Mouse (Mus musculus) neural tube, embryonic 15.5 days (tissue): ENCODE results near the gene Atg4d. TPM values are rescaled to one million over a fixed set of nuclear protein-coding genes. Genes with fewer than 3 reads are reported as not detected.

Experiments
- ATAC-seq: fragments of 200-750 bp; cut with Nextera tagmentation; 2 replicates; pipeline ENCODE4 v1.8.0; 2017; ENCODE audit warnings: mild to moderate bottlenecking, moderate TSS enrichment, moderate library complexity; ENCODE audit not compliant: low FRiP score
- H3K27ac ChIP-seq: fragments of 300-500 bp; sonication (generic); replicated peaks from 2 replicates; pipeline ENCODE4 v1.5.1; 2015; ENCODE audit warnings: mild to moderate bottlenecking, inconsistent platforms
- H3K27me3 ChIP-seq: fragments of 300-500 bp; sonication (generic); replicated peaks from 2 replicates; pipeline ENCODE4 v1.6.1; 2015; ENCODE audit warnings: inconsistent platforms
- H3K36me3 ChIP-seq: fragments of 300-500 bp; sonication (generic); 2 replicates; pipeline ENCODE4 v1.6.1; 2015; ENCODE audit warnings: inconsistent platforms
- H3K4me1 ChIP-seq: fragments of 300-500 bp; sonication (generic); 2 replicates; pipeline ENCODE4 v1.6.1; 2015; ENCODE audit warnings: inconsistent platforms
- H3K4me2 ChIP-seq: fragments of 300-500 bp; sonication (generic); 2 replicates; pipeline ENCODE4 v1.6.1; 2015; ENCODE audit warnings: inconsistent platforms, mild to moderate bottlenecking, moderate library complexity
- H3K4me3 ChIP-seq: fragments of 300-500 bp; sonication (generic); replicated peaks from 2 replicates; pipeline ENCODE4 v1.5.1; 2015; ENCODE audit warnings: mild to moderate bottlenecking, inconsistent platforms
- H3K9ac ChIP-seq: fragments of 300-500 bp; sonication (generic); replicated peaks from 2 replicates; pipeline ENCODE4 v1.6.1; 2015; ENCODE audit warnings: mild to moderate bottlenecking, inconsistent platforms
- H3K9me3 ChIP-seq: fragments of 300-500 bp; sonication (generic); replicated peaks from 2 replicates; pipeline ENCODE4 v1.6.1; 2016; ENCODE audit warnings: inconsistent platforms
- WGBS: fragments of 180-500 bp; shearing (Covaris S2); methylation state at CpG from one replicate; pipeline ENCODE4 v1.1.7; 2015; ENCODE audit warnings: mixed read lengths; 5-methylcytosine and 5-hydroxymethylcytosine counted together
- polyA plus RNA-seq: library from polyadenylated mRNA; unstranded; fragments of >200 nt; fragmentation: Nextera tagmentation; extraction: Ambion mirVana; gene quantifications from 2 replicates; pipeline ENCODE4 v1.2.1, GENCODE M21; 2015

Gene Atg4d
- polyA plus RNA-seq, 1 experiment from 2014 or later: 52.4 TPM

GRCm38 (mm10) chr9:21292271-21292670, 27.2 kb downstream of the Atg4d start:
- 97% methylated on average over 3 of the region's 3 CpGs for WGBS
- H3K27me3 ChIP-seq: no peaks in the 10 kb centered on the region
- no peak overlapping the region for H3K4me3 ChIP-seq
- H3K9me3 ChIP-seq: no peaks in the 10 kb centered on the region
- H3K36me3 ChIP-seq: no peaks in the 10 kb centered on the region
- H3K9ac ChIP-seq: no peak overlapping the region
- no peak overlapping the region for H3K4me2 ChIP-seq
- no peak for ATAC-seq
- H3K4me1 ChIP-seq: peaks cover 26% of the 10 kb centered on the region
- no peak overlapping the region for H3K27ac ChIP-seq

DNA sequence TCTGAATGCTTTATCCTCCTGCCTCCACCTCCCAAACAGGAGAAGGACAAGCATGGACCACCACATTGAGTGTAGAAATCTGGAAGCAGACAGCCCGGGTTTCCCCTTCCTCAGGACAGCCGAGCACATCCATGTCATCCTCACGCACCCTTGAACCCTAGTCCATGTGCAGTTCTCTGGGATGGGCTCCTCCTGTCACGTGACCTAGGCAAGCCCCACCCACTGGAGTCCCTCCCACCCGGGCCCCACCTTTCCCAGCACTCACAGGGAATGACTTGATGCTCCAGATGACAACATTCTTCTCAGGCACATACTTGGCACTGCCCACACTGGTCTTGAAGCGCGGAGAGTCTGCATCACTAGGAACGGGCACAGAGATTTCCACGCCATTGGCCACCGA, 33.9 kb downstream of the Atg4d start:
- Histone ChIP-seq H3K27me3 (no peaks in the 10 kb centered on the region), H3K4me1 (no peaks in the 10 kb centered on the region), H3K4me3 (no peak overlapping the region), H3K27ac (no peak overlapping the region), H3K36me3 (no peaks in the 10 kb centered on the region), H3K9ac (no peak overlapping the region), H3K4me2 (no peak overlapping the region), H3K9me3 (no peaks in the 10 kb centered on the region)
- no peak for ATAC-seq
- 94% methylated on average over 10 of the region's 10 CpGs for WGBS

DNA sequence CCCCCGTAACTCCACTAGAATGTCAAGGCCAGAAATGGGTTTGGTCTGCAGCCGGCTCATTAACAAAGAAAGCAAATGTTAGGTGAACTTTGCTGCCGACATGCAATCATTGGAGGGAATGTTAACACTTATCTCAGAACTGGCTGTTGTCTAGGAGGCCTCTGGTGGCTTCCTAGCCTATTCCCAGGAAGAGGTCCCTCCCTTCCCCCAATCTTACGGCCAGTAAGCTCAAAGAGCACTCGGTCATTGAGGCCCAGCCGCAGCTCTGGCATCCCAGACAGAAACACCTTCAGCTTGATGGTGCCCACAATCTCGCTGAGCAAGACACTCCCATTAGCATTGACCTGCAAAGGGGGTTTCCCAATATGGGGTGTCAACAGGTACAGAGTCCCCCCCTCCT, 40.0 kb downstream of the Atg4d start:
- H3K9ac ChIP-seq: no peak overlapping the region
- ATAC-seq: no peak
- no peak overlapping the region for H3K27ac ChIP-seq
- H3K27me3 ChIP-seq: no peaks in the 10 kb centered on the region
- H3K4me3 ChIP-seq: no peak overlapping the region
- no peaks in the 10 kb centered on the region for H3K4me1 ChIP-seq
- 85% methylated on average over 7 of the region's 7 CpGs for WGBS
- no peaks in the 10 kb centered on the region for H3K36me3 ChIP-seq
- no peaks in the 10 kb centered on the region for H3K9me3 ChIP-seq
- no peak overlapping the region for H3K4me2 ChIP-seq

DNA sequence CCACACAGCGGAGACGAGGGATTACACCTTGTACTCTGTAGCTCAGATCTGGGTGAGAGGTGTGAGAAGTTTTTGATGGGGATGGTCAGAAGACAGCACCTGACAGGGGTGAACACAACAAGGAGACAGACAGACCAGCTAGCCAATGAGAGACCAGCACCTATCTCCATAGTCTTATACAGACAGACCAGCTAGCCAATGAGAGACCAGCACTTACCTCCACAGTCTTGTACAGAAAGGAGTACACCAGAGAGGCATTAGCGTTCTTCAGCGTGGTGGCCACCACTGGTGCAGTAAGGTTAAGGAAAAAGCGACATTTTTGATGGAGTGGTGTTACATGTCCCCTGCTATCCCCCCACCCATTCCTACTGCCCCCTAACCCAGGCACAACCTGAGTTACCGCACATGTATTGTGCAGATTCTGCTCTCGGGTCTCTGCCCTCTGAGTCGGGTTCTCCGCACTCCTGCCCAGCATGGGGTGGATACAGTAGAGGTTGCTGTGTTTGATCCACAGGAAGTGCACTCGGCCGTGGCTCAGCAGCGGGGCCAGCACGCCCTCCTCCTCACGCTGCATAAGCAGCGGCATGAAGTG, 44.2 kb downstream of the Atg4d start:
- Histone ChIP-seq H3K9ac (no peak overlapping the region), H3K4me1 (peaks cover 6% of the 10 kb centered on the region; the same call in 1 of the 2 replicates), H3K27ac (no peak overlapping the region), H3K27me3 (peaks cover 15% of the 10 kb centered on the region), H3K4me3 (no peak overlapping the region), H3K4me2 (no peak overlapping the region), H3K9me3 (no peaks in the 10 kb centered on the region), H3K36me3 (no peaks in the 10 kb centered on the region)
- ATAC-seq: no peak
- 70% methylated on average over 15 of the region's 15 CpGs for WGBS

DNA sequence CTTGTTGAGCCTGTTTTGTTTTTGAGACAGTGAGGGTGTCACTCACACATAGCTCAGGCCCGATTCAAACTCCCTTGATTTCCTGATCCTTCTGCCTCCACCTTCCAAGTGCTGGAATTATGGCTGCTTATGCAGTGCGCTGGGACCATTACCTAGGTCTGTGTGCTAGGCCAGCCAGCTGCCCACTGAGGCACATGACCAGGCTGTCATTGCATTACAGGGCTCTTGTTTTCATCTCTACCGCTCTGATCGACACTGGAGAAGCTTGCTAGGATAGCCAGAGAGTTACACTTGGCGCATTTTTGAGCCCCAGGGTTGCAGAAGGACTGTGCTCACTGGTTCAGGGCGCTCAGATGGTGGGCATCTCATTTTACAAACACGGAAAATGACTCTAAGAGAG, 46.6 kb downstream of the Atg4d start:
- ATAC-seq: no peak
- Histone ChIP-seq H3K4me3 (peak overlapping the region; percentile 35), H3K27ac (no peak overlapping the region), H3K27me3 (peaks cover 15% of the 10 kb centered on the region), H3K4me2 (peak overlapping the region; percentile 50), H3K36me3 (no peaks in the 10 kb centered on the region), H3K9ac (no peak overlapping the region), H3K9me3 (no peaks in the 10 kb centered on the region), H3K4me1 (peaks cover 6% of the 10 kb centered on the region; the same call in 1 of the 2 replicates)
- WGBS: 25% methylated on average over 7 of the region's 7 CpGs

DNA sequence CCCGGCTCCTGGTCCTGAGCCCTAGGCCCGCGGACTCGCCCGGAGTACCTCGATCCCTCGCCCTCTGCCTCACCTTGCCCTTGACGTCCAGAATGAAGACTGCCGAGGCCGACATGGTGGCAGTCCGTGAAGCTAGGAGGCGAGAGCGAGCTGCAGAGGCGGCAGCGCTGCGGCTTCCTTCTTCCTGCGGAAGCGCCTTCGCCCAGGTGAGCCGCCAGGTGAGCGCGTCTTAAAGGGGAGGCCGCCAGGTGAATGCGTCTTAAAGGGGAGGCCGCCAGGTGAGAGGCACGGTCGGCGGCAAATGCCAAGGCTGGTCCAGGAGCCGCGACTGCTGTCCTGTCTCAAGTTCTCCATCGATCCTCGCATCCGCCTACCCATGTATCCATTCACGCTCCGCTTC, 47.0 kb downstream of the Atg4d start, which contains the start of gene Ap1m2:
Ap1m2 (minus strand) TSS at position 204 of the 400 bp plus-strand sequence.
- Histone ChIP-seq H3K4me2 (peak within 1 kb of the TSS; percentile 50), H3K4me3 (peak within 1 kb of the TSS; percentile 35), H3K9ac (no peak within 1 kb of the TSS; the same call in 1 of the 2 replicates), H3K27me3 (peaks cover 15% of the 10 kb centered on the region), H3K27ac (no peak within 1 kb of the TSS), H3K4me1 (peaks cover 6% of the 10 kb centered on the region; the same call in 1 of the 2 replicates), H3K9me3 (no peaks in the 10 kb centered on the region), H3K36me3 (no peaks in the 10 kb centered on the region)
- ATAC-seq: peak; percentile 5; the same call in 1 of the 2 replicates
- WGBS: 11% methylated on average over 33 of the region's 35 CpGs

DNA sequence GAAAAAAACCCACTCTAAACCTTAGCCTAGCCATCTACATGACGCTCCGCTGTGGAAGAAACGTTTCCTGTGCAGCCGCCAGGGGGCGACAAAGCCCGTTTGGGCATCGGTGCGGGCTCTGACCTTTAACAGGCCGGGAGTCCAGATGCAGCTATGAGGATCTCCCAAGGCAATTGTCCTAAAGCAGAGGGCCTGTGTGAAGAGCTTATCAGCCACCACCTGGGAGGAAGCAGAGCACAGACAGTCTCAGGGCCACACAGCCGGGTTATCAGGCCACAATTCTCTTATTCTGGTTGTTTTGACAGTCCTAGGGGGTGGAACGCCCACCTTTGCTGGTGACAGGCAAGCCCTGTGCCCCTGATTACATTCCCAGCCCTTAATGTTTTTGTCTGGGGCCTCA, 48.3 kb downstream of the Atg4d start:
- H3K9ac ChIP-seq: no peak overlapping the region
- ATAC-seq: peak; percentile 60; the same call in 1 of the 2 replicates
- H3K4me3 ChIP-seq: no peak overlapping the region
- H3K4me2 ChIP-seq: no peak overlapping the region
- no peaks in the 10 kb centered on the region for H3K36me3 ChIP-seq
- H3K27ac ChIP-seq: no peak overlapping the region
- no peaks in the 10 kb centered on the region for H3K9me3 ChIP-seq
- H3K4me1 ChIP-seq: peaks cover 6% of the 10 kb centered on the region; the same call in 1 of the 2 replicates
- WGBS: 9% methylated on average over 11 of the region's 11 CpGs
- H3K27me3 ChIP-seq: peaks cover 15% of the 10 kb centered on the region

- peaks cover 6% of the 10 kb centered on the region; the same call in 1 of the 2 replicates for H3K4me1 ChIP-seq
- no peaks in the 10 kb centered on the region for H3K9me3 ChIP-seq
- H3K9ac ChIP-seq: no peak overlapping the region
- no peak overlapping the region for H3K27ac ChIP-seq
- no peaks in the 10 kb centered on the region for H3K36me3 ChIP-seq
- ATAC-seq: no peak
- no peak overlapping the region for H3K4me3 ChIP-seq
- peaks cover 15% of the 10 kb centered on the region for H3K27me3 ChIP-seq
- no peak overlapping the region for H3K4me2 ChIP-seq
- 95% methylated on average over 9 of the region's 9 CpGs for WGBS
Observed at GRCm38 (mm10) chr9:21314367-21315140, 49.5 kb downstream of the Atg4d start.

- Histone ChIP-seq H3K27me3 (peaks cover 15% of the 10 kb centered on the region), H3K4me2 (no peak overlapping the region), H3K36me3 (no peaks in the 10 kb centered on the region), H3K9me3 (no peaks in the 10 kb centered on the region), H3K9ac (no peak overlapping the region), H3K4me3 (no peak overlapping the region), H3K4me1 (peaks cover 11% of the 10 kb centered on the region; the same call in 1 of the 2 replicates), H3K27ac (no peak overlapping the region)
- 60% methylated on average over 5 of the region's 5 CpGs for WGBS
- ATAC-seq: no peak
Observed at GRCm38 (mm10) chr9:21315421-21315820, 50.3 kb downstream of the Atg4d start.

GRCm38 (mm10) chr9:21316696-21317095, 51.6 kb downstream of the Atg4d start:
- ATAC-seq: no peak
- 77% methylated on average over 7 of the region's 7 CpGs for WGBS
- H3K4me2 ChIP-seq: no peak overlapping the region

GRCm38 (mm10) chr9:21318792-21319191, 53.7 kb downstream of the Atg4d start:
- WGBS: 96% methylated on average over 6 of the region's 6 CpGs
- no peak overlapping the region for H3K4me3 ChIP-seq
- no peak overlapping the region for H3K4me2 ChIP-seq
- H3K9me3 ChIP-seq: no peaks in the 10 kb centered on the region
- peaks cover 30% of the 10 kb centered on the region for H3K4me1 ChIP-seq
- no peak for ATAC-seq
- no peak overlapping the region for H3K9ac ChIP-seq
- no peaks in the 10 kb centered on the region for H3K36me3 ChIP-seq
- no peak overlapping the region for H3K27ac ChIP-seq
- no peaks in the 10 kb centered on the region for H3K27me3 ChIP-seq

More at GRCm38 (mm10) chr9:21316696-21317095, 51.6 kb downstream of the Atg4d start:
- peaks cover 10% of the 10 kb centered on the region for H3K27me3 ChIP-seq
- no peak overlapping the region for H3K9ac ChIP-seq
- no peak overlapping the region for H3K4me3 ChIP-seq
- peaks cover 18% of the 10 kb centered on the region for H3K4me1 ChIP-seq
- H3K27ac ChIP-seq: no peak overlapping the region
- H3K9me3 ChIP-seq: no peaks in the 10 kb centered on the region
- no peaks in the 10 kb centered on the region for H3K36me3 ChIP-seq

- Histone ChIP-seq H3K36me3 (no peaks in the 10 kb centered on the region), H3K9ac (no peak overlapping the region), H3K4me2 (no peak overlapping the region), H3K4me3 (no peak overlapping the region), H3K9me3 (no peaks in the 10 kb centered on the region), H3K4me1 (peaks cover 30% of the 10 kb centered on the region), H3K27ac (no peak overlapping the region), H3K27me3 (no peaks in the 10 kb centered on the region)
- 94% methylated on average over 4 of the region's 4 CpGs for WGBS
- no peak for ATAC-seq
Observed at GRCm38 (mm10) chr9:21319503-21319902, 54.4 kb downstream of the Atg4d start.
